Mouse (Mus musculus) thymus, adult 18-20 months (tissue): ENCODE measurements around the gene Mgat4b.
"Not testable (repeated sequence)": the region's sequence is repeated elsewhere in the genome, so short reads cannot be mapped to it uniquely, and the experiment has no call there.

Experiments used
- DNase-seq, 2 experiments: peaks; one replicate each; pipeline ENCODE4 v3.0.0; 2022; ENCODE audit warnings: mixed read lengths in 2 of 2

Mgat4b gene

DNA sequence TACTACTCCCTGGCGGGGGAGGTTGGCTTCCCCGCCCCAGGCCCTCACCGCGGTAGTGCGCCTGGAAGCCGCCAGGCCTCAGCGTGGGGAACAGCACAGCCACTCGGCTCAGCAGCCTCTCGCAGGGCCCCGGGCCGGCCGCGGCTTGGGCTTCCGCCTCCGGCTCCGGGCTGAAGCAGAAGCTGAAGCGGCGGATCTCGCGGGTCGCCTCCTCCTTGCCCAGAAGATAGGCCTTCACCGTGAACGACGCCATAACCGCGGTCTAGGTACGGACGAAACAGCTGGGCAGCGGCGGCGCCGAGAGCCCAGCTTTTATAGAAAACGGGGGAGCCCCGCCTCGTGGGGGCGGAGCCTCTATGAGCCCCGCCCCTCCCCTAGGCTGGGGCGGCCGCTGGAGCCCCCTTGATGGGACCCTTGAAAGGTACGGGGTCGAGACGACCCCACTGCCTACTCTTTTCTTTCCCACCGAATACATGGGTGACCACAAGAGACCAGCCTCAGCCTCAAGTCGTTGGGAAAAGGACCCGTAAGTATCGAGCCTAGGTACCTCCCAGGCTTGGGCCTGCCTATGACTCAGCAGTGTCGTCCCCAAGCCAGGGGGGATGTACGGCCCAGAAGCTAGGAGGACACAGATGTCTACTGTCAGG is at the start of gene Mgat4b, which contains the start of gene Sqstm1:
Gene Mgat4b, plus strand, starts transcription at position 386 of the 647 bp plus-strand sequence.
Gene Sqstm1, minus strand, starts transcription at position 323 of the 647 bp plus-strand sequence.
- peak; percentile 65 to 71 for DNase-seq

DNA sequence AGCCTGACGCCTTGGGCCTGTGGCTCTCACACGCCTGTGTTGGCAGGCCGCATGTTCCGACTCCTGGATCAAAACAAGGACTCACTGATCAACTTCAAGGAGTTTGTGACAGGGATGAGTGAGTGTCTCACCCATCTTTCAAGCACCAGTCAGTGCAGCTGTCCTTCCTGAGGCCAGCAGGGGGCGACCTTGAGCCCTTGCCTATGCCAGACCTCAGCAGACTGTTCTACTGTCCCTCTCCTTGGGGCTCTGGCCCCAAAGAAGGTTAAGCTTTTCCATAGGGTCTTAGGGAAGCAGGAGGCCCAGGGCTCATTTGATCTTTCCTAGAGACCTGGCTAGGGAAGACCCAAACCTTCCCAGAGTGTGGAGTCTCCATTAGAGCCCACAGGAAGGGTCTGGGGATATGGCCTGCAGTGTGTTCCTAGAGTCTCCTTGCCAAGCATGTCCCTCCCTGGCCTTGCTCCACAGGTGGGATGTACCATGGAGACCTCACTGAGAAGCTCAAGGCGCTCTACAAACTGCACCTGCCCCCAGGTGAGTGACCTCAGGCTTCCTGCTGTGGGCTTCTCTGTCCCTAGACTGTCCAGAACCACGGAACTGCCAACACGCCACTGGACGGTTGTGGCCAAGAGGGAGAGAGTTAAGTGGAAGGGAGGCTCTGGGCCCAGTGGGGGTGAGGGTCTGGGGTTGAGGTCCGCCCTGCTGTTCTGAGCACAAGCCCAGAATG is 48.9 kb upstream of the Mgat4b start:
- peak in 1 of 2 experiments; percentile 23 for DNase-seq

DNA sequence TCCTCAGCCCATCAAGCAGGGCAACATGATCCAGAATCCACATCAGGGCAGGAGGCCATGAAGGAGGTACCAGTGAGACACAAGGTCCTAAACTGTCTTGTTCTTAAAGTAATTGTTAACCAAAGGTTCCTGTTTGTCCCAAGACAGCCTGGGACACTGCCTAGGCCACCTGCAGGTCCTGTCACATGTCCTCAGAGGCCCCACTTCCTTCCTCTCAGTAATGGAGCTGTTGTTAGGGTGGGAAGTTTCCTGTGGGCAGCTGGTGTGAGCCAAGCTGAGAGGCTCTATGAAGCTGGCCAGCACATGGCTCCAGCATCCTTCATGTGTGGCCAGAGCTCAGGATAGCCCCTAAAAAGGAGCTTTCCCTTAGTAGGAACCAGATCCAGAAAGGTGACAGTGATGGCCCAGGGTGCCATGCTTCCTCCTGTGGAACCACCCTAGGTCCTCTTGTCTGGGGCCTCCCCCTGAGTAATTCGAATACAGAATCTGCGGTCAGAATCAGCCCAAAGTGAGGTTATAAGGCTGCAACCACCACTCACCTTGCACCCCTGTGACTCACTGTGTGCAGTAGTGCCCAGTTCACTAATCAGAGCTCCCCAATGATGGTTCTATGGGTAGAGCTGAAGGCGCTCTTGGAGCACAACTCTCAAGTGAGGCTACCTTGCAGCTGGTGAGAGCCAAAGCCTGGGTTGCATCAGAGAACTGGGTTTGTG is 48.2 kb upstream of the Mgat4b start:
- DNase-seq: no peak

DNA sequence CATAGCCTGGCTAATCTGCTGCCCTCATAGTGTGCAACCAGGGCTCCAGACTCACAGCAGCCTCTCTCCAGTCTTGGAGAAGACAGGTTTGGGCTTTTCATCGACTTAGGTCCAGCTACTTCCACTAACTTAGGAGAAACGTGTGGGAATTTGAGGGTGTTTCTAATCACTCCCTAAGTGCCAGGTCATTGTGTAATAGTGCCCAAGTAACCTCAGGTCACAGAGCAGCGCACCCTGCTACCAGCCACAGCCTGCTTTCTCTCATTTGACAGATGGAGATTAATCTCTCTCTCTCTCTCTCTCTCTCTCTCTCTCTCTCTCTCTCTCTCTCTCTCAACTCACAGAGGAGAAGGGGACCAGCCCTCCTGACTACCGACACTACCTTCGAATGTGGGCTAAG is 42.3 kb upstream of the Mgat4b start:
- no peak for DNase-seq

DNA sequence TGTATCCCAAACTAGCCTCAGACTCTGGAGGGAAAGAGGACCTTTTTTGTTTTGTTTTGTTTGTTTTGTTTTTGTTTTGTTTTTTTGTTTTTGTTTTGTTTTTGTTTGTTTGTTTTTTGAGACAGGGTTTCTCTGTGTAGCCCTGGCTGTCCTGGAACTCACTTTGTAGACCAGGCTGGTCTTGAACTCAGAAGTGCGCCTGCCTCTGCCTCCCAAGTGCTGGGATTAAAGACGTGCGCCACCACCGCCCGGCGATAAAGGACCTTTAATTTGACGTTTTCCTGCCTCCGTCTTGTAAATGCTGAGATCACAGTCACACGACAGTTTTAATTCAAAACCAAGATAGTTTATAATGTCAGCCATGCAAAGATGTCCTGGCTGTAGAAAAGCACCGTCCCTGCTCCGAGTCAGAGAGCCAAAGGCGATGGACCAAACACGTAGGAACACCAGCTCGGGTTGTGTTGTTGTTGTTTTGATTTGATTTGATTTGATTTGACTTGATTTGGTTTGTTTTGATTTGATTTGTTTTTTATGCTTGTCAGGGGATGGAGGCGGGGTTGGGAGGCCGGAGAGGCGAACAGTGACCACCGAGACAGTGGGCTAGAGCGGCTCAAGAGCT is 36.5 kb upstream of the Mgat4b start, which contains the start of gene Mrnip:
Gene Mrnip, plus strand, starts transcription at position 334 of the 619 bp plus-strand sequence.
- DNase-seq: not testable (repeated sequence)

DNA sequence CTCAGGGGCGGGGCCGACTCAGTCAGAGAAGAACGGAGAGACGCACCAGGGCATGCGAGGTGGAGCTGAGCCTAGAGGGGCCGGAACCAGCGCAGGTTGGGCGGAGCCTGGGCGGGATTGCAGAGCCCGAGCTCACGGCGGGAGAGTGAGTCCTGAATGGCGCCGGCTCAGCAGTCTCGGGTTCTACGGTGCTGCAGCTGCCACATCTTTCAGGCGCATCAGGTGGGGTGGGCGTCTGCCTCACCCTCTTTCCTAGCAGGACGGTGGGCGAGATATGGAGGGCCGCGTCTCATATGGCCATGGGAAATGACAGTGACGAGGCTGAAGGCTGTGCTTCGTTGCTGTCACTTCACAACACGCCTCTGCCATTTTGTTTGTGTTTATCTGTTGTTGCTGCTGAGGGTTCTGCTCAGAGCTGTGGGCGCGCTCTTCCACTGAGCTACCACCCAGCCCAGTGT is 35.9 kb upstream of the Mgat4b start:
- DNase-seq: peak; percentile 95 to 97

DNA sequence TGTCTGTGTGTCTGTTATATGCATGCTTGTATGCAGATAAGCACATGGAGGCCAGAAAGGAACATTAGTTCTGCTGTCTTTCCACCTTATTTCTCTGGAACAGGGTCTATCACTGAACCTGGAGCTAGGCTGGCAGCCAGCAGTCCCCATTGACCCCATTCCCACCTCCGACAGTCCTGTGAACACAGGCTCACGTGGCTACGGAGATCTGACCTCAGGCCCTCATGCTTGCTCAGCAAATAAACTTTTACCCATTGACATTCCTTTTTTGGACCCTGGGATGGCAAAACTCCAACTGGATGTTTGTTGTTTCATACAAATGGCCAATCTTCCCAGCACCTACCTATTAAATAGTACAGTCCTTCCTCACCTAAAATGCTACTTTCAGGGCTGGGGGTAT is 34.3 kb upstream of the Mgat4b start:
- DNase-seq: no peak

DNA sequence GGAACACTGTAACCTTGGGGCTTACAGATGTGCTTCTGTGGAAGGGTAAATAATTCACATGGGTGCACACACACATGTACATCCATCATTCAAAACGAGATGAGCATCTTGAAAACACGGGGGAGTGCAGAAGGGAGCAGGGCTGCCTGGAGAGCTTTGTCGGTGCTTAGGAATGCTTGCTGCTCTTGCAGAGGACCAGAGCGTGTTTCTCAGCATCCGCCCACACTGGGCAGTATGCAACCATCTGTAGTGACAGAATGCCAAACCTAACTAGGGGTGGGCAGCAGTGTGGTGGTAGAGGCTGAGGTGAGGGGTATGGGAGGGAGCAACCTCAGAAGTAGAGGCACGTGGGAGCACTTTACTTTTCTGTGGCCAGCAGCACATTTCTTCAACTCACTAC is 33.6 kb upstream of the Mgat4b start:
- DNase-seq: no peak

DNA sequence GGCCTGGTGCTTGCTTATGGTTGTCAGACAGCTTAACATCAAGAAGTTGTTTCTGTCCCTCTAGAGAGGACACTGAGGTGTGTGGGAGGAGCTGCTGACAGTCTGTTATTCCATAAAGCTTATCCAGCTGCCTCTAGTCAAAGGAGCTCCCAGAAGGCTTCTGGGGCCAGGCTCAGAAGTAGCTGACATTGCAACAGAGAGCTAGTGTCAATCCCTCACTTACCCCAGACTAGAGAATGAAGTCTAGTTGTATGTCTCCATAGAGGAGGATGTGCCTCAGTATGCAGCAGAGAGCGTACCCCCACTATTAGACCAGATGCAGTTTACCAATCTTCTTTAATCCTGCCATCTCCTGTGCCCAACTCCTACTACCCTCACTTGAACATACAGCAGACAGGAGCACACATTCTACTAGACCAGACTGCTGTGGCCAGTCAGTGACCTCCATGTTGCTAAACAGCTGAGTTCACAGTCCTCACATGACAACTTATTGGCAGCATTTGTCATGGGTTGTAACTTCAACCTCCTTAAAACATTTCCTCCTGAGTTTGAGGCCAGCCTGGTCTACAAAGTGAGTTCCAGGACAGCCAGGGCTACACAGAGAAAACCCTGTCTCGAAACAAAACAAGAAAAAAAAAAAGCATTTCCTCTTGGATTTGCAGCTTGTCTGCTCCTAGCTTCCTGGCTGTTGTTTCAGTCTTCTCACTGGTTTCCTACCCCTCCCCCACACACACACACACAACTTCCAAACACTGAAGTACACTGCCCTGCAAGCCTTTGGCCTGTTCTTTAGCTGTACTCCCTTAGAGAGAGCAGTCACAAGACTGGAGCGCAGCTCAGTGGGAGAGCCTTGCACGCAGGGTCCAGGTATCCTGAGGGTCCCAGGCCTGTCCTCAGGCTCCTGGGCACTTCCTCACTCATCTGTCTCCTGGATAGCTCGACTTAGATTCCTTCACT is 31.9 kb upstream of the Mgat4b start:
- DNase-seq: no peak

DNA sequence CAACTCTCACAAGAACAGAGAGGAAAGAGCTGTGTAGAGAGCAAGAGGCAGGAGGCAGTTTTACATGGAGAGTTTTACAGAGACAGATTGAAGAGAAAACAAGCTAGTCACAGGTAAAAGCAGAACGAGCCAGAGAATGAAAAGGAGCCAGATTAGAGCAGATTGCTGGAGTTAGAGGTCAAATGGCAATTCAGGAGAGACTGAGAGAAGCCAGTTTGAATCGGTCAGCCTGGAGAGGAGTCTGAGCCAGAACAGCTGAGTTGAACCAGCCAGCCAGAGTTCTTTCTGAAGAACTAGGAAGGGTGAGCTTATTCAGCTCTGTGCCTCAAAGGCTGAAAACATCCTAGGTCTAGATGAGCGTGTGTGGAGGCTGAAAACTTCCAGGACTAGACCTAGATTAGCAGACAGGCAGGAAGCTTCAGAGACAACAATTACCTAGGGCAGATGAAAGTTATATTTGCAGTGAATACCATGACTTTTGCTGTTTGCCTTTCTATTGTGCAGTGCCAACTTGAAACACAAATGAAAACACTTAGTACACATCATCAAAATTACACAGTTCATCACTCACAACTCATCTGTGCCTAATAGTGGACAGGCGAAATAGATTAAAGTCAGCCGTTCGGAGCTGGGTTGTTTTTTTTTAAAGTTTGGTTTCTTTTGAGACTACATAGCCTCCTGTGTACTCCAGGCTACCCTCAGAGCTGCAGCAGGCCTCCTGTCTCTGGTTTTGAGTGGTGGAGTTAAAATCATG is 30.0 kb upstream of the Mgat4b start:
- no peak for DNase-seq

DNA sequence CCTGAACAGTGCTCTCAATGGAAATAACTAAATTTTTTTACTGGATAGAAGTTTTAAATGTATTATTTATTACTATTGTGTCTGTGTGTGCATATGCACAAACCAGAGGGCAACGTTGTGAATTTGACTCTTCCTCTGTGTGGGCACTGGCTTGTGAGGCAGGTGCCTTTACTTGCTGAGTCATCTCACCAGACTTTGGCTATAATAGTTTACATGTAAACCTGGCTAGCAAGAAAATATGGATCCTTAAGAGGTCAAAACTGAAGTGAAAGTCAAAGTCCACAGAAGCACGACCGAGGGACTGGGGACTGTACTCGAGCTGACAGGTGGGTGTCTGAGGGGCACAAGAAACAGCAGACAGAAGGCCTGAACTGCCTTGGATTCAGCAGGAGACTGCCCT is 28.0 kb upstream of the Mgat4b start:
- DNase-seq: no peak

DNA sequence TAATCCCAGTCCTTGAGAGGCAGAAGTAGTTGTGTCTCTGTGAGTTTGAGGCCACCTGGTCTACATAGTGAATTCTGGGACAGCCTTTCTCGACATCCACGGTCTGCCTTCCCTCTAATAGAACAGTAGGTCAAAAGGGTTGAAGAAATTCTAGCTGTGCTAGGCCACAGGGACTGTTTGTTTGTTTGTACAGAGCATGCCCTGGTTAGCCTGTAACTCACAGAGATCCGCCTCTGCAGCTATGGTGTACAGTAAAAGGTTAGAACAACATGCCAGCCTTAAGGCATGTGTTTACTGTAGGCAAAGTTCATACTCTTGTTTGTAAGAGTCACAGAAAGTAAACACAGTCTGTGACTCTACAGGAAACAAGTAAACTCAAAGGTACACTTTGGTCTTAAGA is 25.9 kb upstream of the Mgat4b start:
- DNase-seq: no peak

DNA sequence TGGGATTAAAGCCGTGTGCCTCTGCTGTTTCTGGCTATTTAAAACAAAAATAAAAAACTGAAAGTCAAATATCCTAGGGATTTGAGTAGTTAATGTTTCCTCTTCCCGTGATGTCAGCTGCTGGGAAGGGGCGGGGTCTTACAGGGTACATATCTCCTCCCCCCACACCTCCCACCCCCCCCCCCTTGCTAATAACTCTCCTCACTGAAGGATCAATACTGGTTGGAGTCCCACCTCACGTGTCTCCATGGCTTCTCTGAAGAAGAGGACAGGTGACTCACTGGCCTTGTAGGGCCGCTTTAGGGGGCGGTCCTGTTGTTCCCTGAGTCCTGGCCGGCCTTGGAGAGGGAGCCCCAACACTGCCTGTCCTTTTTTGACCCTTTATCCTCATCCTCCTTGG is 22.0 kb upstream of the Mgat4b start:
- DNase-seq: no peak

DNA sequence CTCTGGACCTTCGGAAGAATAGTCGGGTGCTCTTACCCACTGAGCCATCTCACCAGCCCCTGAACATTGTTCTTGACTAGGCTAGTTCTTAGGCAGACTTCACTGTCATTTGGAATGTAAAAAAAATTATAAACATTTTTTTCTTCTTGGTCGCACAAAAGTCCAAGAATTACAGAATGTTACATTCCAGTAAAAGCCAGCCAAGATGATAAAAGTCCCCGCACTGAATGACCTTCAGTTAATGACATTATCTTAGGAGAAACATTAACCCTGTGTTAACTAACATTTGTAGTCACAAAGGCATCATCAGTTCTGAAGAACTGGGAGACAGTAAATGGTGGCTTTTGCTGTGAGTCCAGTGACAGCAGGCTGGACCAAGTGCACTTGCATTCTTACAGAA is 20.3 kb upstream of the Mgat4b start:
- DNase-seq: no peak

DNA sequence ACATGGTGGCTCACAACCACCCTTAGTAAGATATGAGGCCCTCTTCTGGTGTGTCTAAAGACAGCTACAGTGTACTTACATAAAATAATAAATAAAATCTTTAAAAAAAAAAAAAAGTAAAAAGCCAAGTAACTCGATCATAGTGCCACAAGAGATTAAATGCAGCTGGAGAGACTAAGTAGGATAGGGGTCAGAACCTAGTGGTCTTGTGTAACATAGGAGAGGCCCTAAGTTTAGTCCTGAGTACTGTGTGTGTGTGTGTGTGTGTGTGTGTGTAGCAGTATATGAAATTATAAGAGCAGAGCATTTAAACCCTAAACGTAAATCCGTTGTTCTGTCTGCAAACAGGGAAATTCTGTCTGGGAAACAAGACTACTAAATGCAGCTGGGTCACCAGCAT is 18.4 kb upstream of the Mgat4b start:
- DNase-seq: no peak

DNA sequence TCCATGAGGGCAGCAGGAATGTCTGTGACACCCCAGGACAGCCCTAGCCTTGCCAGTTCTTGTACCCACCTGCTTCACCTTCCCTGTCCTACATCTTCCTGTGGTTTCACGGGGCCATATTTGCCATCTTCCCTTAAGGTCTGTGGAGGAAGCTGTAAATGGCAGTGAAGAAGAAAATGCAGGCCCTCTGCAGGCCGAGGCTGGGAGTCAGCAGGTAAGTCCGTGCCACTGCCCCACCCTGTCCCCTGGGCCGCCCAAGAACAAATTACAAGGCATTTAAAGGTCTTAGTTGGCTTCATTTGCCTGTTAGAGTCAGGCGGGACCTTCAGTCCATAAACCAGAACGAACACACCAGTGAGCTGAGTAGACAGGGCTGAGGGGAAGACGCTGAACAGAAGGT is 16.6 kb upstream of the Mgat4b start:
- DNase-seq: no peak

DNA sequence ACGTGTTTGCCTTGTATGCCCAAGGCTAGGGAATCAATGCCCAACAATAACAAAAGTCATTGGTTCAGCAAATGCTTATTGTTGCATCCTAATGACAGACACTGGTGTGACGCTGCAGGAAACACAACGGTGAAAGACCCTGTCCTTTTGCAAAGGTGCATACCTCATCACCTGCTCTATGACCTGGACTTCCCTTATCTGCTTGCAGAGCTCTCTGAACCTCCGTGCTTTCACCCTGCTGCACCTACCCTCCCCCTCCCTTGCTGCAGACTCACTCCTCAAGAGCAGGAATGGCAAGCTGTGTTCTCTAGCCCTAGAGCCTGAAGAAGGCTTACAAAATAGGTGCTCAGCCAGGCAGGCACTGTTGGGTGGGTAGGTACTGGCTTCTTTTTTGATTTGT is 15.9 kb upstream of the Mgat4b start:
- no peak for DNase-seq

DNA sequence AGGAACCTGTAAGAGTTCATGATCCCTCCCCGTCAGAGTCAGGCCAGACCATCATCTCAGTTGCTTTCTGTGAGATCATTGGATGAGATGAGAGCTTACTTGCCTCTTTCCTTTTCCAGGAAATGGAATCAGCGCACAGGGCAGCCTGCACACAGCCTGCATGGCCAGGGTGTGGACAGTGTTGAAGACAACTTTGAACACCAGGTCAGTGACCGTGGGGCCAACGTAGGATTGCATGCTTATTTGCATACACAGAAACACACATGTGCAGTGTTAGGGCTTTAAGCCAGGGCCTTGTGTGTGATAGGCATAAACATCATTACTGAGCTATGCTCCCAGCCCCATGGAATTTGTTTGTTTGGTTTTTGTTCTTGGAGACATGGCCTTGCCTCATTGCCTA is 13.2 kb upstream of the Mgat4b start:
- no peak for DNase-seq

DNA sequence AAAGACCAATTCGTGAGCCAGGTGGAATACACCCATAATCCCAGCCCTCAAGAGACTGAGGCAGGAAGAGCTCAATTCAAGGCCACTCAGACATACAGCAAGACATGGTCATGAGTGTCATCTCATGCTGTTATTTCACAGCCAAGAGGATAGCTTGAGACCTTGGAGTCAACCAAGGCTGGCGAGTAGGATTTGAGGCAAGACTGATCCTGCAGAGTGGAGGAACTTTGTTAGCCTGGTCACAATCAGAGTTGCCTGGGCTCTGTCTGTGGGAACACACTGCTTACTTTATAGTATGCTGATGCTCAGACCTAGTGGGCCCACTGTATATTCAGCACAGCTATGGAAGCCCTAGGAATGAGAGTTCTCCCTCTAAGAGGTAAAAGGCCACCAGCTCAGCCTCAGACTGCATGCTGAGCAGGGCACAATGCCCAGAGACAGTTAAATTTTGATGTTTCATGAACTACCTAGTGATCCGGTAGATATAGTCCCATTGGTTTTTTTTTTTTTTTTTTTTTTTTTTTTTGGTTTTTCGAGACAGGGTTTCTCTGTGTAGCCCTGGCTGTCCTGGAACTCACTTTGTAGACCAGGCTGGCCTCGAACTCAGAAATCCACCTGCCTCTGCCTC is 12.4 kb upstream of the Mgat4b start:
- no peak for DNase-seq

DNA sequence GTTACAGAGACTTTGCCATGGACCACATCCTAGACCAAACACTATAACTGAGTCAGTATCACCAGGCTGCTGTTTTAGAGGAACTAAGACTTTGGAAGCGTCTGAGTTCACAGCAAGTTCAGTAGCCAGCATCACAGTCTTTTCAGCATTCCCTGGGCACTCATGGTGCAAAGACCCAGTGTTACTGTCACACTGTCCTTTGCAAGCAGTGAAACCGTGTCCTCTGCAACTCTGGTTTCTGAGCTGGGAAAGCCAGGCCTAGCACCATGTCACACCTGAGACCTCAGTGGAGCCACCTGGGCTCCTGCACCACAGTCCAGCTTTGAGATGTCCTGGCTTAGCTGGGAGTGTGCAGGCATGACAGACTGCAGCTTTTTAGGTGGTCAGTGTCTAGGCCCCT is 11.8 kb upstream of the Mgat4b start:
- DNase-seq: no peak

DNA sequence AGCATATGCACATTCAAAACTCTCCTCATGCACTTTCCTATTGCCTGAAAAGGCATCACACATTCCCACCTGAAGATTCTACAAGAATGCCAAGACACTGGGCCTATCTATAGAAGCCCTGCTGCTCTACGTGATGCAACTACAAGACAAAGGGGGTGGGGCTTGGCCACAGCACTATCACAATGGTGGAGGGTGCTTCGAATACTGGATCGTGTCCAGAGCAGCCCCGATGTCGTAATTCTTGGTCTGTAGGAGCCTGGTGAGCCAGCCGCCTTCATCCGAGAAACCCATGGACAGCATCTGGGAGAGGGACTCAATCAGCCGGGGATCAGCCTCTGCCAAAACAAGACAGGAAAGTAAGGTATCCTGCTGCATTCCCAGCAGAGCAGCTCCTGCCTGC is 10.1 kb upstream of the Mgat4b start:
- no peak for DNase-seq
